Mouse (Mus musculus) lung, adult 2 months (tissue): ENCODE data around the gene Eif3b. TPM values are rescaled to one million over a fixed set of nuclear protein-coding genes. Genes with fewer than 3 reads are reported as not detected.

ENCODE experiments used
- DNase-seq: peaks from one replicate; pipeline ENCODE4 v3.0.0; 2022
- H3K4me1 ChIP-seq: fragments of 200-500 bp; 2 replicates; pipeline ENCODE4 v1.6.1; 2011; ENCODE audit warnings: low read length; ENCODE audit not compliant: control insufficient read depth, insufficient read depth
- H3K4me3 ChIP-seq: fragments of 200-500 bp; replicated peaks from 2 replicates; pipeline ENCODE3; 2011; ENCODE audit warnings: low read depth, mild to moderate bottlenecking, control low read depth, low read length; ENCODE audit errors: extremely low read depth
- CTCF ChIP-seq: fragments of 200-500 bp; IDR thresholded peaks from 2 replicates; pipeline ENCODE4 v1.5.1; 2011; ENCODE audit warnings: mild to moderate bottlenecking, low read length, control low read depth; ENCODE audit not compliant: insufficient read depth
- POLR2A ChIP-seq: fragments of 200-500 bp; IDR thresholded peaks from 2 replicates; pipeline ENCODE4 v1.6.1; 2011; ENCODE audit warnings: low read depth, mild to moderate bottlenecking, control low read depth, low read length, borderline replicate concordance; ENCODE audit errors: extremely low read depth
- WGBS: fragments of 180-500 bp; shearing (Covaris S2); methylation state at CpG from one replicate; pipeline ENCODE4 v1.1.7; 2018; 5-methylcytosine and 5-hydroxymethylcytosine counted together
- polyA plus RNA-seq: library from polyadenylated mRNA; depleted of rRNA; stranded (reverse); fragments of >200 nt; gene quantifications from 2 replicates; pipeline ENCODE4 v1.2.3, GENCODE M21; 2012; rRNA removed

Gene Eif3b
- polyA plus RNA-seq = 83.0 and 86.2 TPM in 2 replicates

GRCm38 (mm10) chr5:140418489-140419441 lies at the start of gene Eif3b:
Gene Eif3b, plus strand, starts transcription at chr5:140419328.
- under 1% methylated on average over 65 of the region's 65 CpGs for WGBS
- H3K4me3 ChIP-seq = peak within 1 kb of the TSS; percentile 90
- TF ChIP-seq CTCF = no peak
- TF ChIP-seq POLR2A = peak; percentile 82
- H3K4me1 ChIP-seq = peaks cover 7% of the 10 kb centered on the region; the same call in 1 of the 2 replicates
- peak; percentile 90 for DNase-seq

GRCm38 (mm10) chr5:140369466-140369865 lies 49.7 kb upstream of the Eif3b start:
- Histone ChIP-seq H3K4me1 (peaks cover 26% of the 10 kb centered on the region), H3K4me3 (no peak overlapping the region)
- no peak for DNase-seq
- WGBS = 80% methylated on average over 2 of the region's 2 CpGs
- no peak for TF ChIP-seq POLR2A
- TF ChIP-seq CTCF = no peak

DNA sequence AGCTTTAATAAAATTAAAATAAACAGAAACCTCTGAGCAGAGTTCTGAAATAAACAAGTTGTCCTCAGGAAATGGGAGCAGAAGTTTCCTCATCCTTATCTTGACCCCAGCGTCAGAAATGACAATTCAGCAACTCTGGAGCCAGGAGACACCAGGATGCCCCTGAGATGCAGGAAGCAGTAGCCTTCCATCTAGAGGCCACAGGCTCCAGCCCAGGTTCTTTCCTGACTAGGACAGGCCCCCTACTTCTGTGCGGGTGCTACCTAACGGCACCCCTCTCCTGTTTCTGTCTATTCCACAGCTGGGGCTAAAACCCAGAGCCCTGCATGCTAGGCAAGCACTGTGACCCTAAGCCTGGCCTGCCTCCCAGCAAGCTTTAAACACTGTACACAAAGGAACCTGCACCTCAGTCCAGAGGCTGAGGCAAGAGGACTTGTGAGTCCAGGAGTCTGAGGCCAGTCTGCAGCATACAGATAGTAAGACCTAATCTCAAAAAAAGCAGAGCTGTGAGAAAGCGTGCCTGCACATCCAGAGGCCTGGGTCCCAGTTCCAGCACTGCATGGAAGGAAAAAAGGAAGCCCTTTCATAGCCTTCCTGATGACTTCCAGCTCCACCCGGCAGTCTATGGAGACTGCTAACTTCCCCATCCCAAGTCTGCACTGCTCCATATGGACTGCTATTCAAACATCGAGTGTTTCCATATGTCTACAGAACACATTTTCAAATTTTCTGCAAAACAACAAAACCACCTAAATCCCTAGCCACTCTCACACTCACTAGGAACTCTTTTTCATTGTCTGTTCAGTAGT lies 48.5 kb upstream of the Eif3b start:
- WGBS = 38% methylated on average over 6 of the region's 6 CpGs
- Histone ChIP-seq H3K4me1 (peaks cover 26% of the 10 kb centered on the region), H3K4me3 (no peak overlapping the region)
- DNase-seq = peak; percentile 17
- TF ChIP-seq CTCF (no peak), POLR2A (no peak)

GRCm38 (mm10) chr5:140371671-140372070 lies 47.5 kb upstream of the Eif3b start:
- H3K4me1 ChIP-seq = peaks cover 26% of the 10 kb centered on the region
- no peak for TF ChIP-seq POLR2A
- no peak for TF ChIP-seq CTCF
- H3K4me3 ChIP-seq = no peak overlapping the region
- WGBS = 92% methylated on average over 3 of the region's 3 CpGs
- no peak for DNase-seq

GRCm38 (mm10) chr5:140373711-140374110 lies 45.4 kb upstream of the Eif3b start:
- no peak for TF ChIP-seq CTCF
- TF ChIP-seq POLR2A = no peak
- Histone ChIP-seq H3K4me1 (peaks cover 28% of the 10 kb centered on the region), H3K4me3 (no peak overlapping the region)
- DNase-seq = no peak
- 48% methylated on average over 2 of the region's 2 CpGs for WGBS

DNA sequence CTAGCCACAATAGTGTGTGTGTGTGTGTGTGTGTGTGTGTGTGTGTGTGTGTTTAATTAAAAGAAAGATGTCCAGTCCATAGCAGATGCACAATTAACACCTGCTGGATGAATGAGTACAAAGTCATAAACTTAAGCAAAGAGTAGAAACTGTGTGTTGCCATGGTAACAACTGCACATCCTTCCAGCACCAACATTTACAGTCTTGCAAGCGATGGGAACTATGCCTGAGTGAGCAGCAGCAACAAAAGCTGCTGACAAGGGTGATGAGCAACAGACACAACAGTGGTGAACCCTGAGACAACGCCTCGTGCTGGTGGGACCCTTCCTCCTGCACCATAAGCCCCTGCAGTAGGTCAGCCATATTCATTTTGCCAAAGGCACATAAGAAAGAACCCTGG lies 44.9 kb upstream of the Eif3b start:
- H3K4me1 ChIP-seq = peaks cover 31% of the 10 kb centered on the region
- no peak overlapping the region for H3K4me3 ChIP-seq
- DNase-seq = no peak
- 67% methylated on average over 3 of the region's 3 CpGs for WGBS
- TF ChIP-seq POLR2A = no peak
- no peak for TF ChIP-seq CTCF

GRCm38 (mm10) chr5:140375249-140375829 lies 43.8 kb upstream of the Eif3b start:
- peaks cover 27% of the 10 kb centered on the region for H3K4me1 ChIP-seq
- WGBS = 92% methylated on average over 4 of the region's 4 CpGs
- H3K4me3 ChIP-seq = no peak overlapping the region
- DNase-seq = no peak
- no peak for TF ChIP-seq CTCF
- no peak for TF ChIP-seq POLR2A

GRCm38 (mm10) chr5:140378121-140378853 lies 40.8 kb upstream of the Eif3b start:
- no peak for DNase-seq
- WGBS = 72% methylated on average over 6 of the region's 6 CpGs
- H3K4me3 ChIP-seq = no peak overlapping the region
- H3K4me1 ChIP-seq = peaks cover 16% of the 10 kb centered on the region; the same call in 1 of the 2 replicates
- TF ChIP-seq POLR2A = no peak
- TF ChIP-seq CTCF = no peak

DNA sequence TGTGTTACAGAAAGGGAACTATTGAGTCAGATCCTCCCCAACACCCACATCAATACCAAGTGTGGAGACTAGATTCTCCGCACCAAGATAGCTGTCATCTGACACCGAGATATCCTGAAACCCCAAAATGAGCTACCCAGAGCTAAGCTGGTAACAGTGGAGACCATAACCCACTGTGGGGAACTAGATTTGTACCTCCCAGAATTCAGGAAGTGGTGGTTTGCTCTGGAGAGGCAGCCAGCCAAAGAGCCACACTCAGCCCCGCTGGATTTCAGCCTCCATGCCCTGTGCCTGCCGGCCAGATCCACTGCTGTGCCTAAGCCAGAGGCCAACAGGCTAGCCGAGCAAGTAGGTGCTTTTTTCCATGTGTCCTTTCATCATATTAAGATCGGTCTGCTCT lies 39.8 kb upstream of the Eif3b start:
- 56% methylated on average over 6 of the region's 6 CpGs for WGBS
- DNase-seq = peak; percentile 27
- H3K4me3 ChIP-seq = no peak overlapping the region
- peaks cover 14% of the 10 kb centered on the region; the same call in 1 of the 2 replicates for H3K4me1 ChIP-seq
- no peak for TF ChIP-seq POLR2A
- TF ChIP-seq CTCF = no peak
